Mouse (Mus musculus): ENCODE results near the gene Maml2. TPM values are rescaled to one million over a fixed set of nuclear protein-coding genes. Genes with fewer than 3 reads are reported as not detected.

Maml2 gene
- polyA plus RNA-seq, 1 experiment from 2014 or later: 12.9 TPM

DNA sequence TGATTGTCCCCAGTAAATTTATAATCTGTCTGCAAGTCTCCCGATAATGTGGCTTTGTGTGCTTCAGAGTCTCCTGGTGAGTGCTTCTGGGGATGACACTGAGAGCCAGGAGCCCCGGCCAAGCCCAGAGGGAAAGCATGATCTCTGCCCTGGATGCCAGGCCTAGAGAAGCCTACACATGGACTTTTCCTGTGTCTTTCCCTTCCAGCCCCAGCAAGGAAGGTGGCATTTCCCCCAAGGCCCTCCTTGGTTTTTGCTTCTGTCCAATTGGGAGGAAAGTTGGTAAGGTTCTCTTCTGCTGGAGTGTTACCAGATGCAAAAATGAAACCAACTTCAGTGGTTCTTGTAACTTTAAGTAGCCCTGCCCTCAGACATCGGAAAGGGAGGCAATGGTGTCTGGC is 2.3 kb downstream of the Maml2 start:
- Histone ChIP-seq H3K27me3 (no peaks in the 10 kb centered on the region), H3K27ac (replicated peaks) (peak overlapping the region; percentile 87), H3K4me3 (peak overlapping the region; percentile 56), H3K4me2 (peak overlapping the region; percentile 79), H3K36me3 (no peaks in the 10 kb centered on the region), H3K9ac (peak overlapping the region; percentile 77), H3K9me3 (no peaks in the 10 kb centered on the region), H3K4me1 (replicated peaks) (peaks cover 86% of the 10 kb centered on the region)
- 28% methylated on average over 3 of the region's 3 CpGs for WGBS
- ATAC-seq (ENCODE audit: low read depth): no peak

DNA sequence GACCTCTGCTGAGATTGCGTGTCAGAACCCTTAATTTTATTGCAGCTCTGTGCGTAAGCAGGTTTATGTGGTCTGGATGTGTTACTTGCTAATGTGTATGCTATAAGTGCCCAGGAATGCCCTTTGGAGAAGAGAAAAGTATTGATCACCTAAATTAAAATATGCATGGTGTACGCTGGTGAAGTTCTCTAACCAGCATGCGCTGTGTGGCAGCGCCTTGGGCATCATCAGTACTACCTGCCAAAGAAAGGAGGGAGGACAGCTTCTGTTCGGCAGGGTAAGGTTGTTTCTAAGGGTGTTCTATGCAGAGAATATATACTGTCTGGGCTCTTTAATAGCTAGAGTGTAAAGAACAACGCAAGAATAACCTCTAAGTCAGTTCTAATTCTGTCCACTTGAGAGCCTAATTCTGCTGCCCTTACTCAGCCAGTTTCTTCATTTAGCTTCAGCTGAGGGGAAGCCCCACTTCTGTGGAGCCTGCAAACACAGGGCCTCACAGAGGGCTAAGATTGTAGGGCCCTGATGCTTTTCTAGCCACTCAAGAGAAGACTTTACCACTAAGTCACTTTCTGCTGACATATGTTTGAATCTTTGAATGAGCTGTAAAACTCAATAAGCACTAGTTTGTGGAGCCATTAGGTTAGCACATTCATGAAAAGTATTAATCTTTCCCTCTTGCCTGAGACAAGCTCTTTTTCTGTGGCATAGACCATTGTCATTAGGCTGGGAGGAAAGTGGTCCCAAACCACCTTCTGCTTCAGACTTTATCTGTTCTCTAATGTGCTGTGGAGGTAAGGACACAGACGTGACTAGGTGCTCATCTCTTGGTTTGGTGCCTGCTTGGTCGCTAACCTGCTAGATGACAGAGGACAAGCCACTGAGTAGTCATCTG is 3.4 kb downstream of the Maml2 start:
- H3K4me3 ChIP-seq: peak overlapping the region; percentile 56
- H3K4me2 ChIP-seq: peak overlapping the region; percentile 79
- H3K4me1 ChIP-seq (replicated peaks): peaks cover 92% of the 10 kb centered on the region
- peak overlapping the region; percentile 87 for H3K27ac ChIP-seq (replicated peaks)
- WGBS: 45% methylated on average over 9 of the region's 9 CpGs
- H3K27me3 ChIP-seq: no peaks in the 10 kb centered on the region
- H3K36me3 ChIP-seq: no peaks in the 10 kb centered on the region
- no peak for ATAC-seq (ENCODE audit: low read depth)
- peak overlapping the region; percentile 77 for H3K9ac ChIP-seq
- no peaks in the 10 kb centered on the region for H3K9me3 ChIP-seq

GRCm38 (mm10) chr9:13302183-13302825 is 4.5 kb downstream of the Maml2 start:
- Histone ChIP-seq H3K27ac (replicated peaks) (peak overlapping the region; percentile 61), H3K4me2 (peak overlapping the region; percentile 79), H3K36me3 (no peaks in the 10 kb centered on the region), H3K9me3 (no peaks in the 10 kb centered on the region), H3K4me1 (replicated peaks) (peaks cover 96% of the 10 kb centered on the region), H3K27me3 (no peaks in the 10 kb centered on the region), H3K9ac (peak overlapping the region; percentile 77), H3K4me3 (peak overlapping the region; percentile 56)
- 32% methylated on average over 6 of the region's 6 CpGs for WGBS
- no peak for ATAC-seq (ENCODE audit: low read depth)

- no peaks in the 10 kb centered on the region for H3K27me3 ChIP-seq
- H3K4me3 ChIP-seq: no peak overlapping the region
- peak overlapping the region; percentile 61 for H3K27ac ChIP-seq (replicated peaks)
- H3K4me1 ChIP-seq (replicated peaks): peaks cover 96% of the 10 kb centered on the region
- no peaks in the 10 kb centered on the region for H3K36me3 ChIP-seq
- peak overlapping the region; percentile 79; the same call in 1 of the 2 replicates for H3K4me2 ChIP-seq
- no peak for ATAC-seq (ENCODE audit: low read depth)
- H3K9me3 ChIP-seq: no peaks in the 10 kb centered on the region
- 28% methylated on average over 5 of the region's 5 CpGs for WGBS
- H3K9ac ChIP-seq: no peak overlapping the region
These were observed 5.5 kb downstream of the Maml2 start for GRCm38 (mm10) chr9:13303099-13303771.

- whole genome bisulfite sequencing: 19% methylated on average over 6 of the region's 6 CpGs
- no peak for ATAC-seq (ENCODE audit: low read depth)
- no peaks in the 10 kb centered on the region for H3K9me3 ChIP-seq
- H3K4me3 ChIP-seq: no peak overlapping the region
- peak overlapping the region; percentile 22 for H3K4me2 ChIP-seq
- no peaks in the 10 kb centered on the region for H3K27me3 ChIP-seq
- H3K27ac ChIP-seq (replicated peaks): peak overlapping the region; percentile 61
- peaks cover 96% of the 10 kb centered on the region for H3K4me1 ChIP-seq (replicated peaks)
- peak overlapping the region; percentile 38; the same call in 1 of the 2 replicates for H3K9ac ChIP-seq
- no peaks in the 10 kb centered on the region for H3K36me3 ChIP-seq
These were observed 6.2 kb downstream of the Maml2 start for GRCm38 (mm10) chr9:13303976-13304375.

- Histone ChIP-seq H3K4me3 (no peak overlapping the region), H3K4me1 (replicated peaks) (peaks cover 95% of the 10 kb centered on the region), H3K4me2 (no peak overlapping the region), H3K27me3 (no peaks in the 10 kb centered on the region), H3K27ac (replicated peaks) (no peak overlapping the region), H3K9ac (no peak overlapping the region), H3K36me3 (no peaks in the 10 kb centered on the region), H3K9me3 (no peaks in the 10 kb centered on the region)
- 87% methylated on average over 3 of the region's 3 CpGs for WGBS
- ATAC-seq (ENCODE audit: low read depth): no peak
These were observed 8.7 kb downstream of the Maml2 start for GRCm38 (mm10) chr9:13306471-13306870.

- no peak for ATAC-seq (ENCODE audit: low read depth)
- Histone ChIP-seq H3K4me2 (no peak overlapping the region), H3K27ac (replicated peaks) (peak overlapping the region; percentile 25), H3K27me3 (no peaks in the 10 kb centered on the region), H3K9ac (no peak overlapping the region), H3K9me3 (no peaks in the 10 kb centered on the region), H3K4me3 (no peak overlapping the region), H3K36me3 (no peaks in the 10 kb centered on the region), H3K4me1 (replicated peaks) (peaks cover 87% of the 10 kb centered on the region)
- 47% methylated on average over 4 of the region's 4 CpGs for WGBS
These were observed 9.5 kb downstream of the Maml2 start for GRCm38 (mm10) chr9:13307226-13307625.

- Histone ChIP-seq H3K27me3 (no peaks in the 10 kb centered on the region), H3K4me1 (replicated peaks) (peaks cover 76% of the 10 kb centered on the region)
- WGBS: 27% methylated on average over 8 of the region's 8 CpGs
These were observed 11.0 kb downstream of the Maml2 start for GRCm38 (mm10) chr9:13308718-13309117.

GRCm38 (mm10) chr9:13309807-13310206 is 12.1 kb downstream of the Maml2 start:
- H3K4me2 ChIP-seq: no peak overlapping the region
- H3K27ac ChIP-seq (replicated peaks): peak overlapping the region; percentile 63
- H3K4me1 ChIP-seq (replicated peaks): peaks cover 70% of the 10 kb centered on the region
- no peak; the same call in 1 of the 2 replicates for ATAC-seq (ENCODE audit: low read depth)
- H3K9ac ChIP-seq: peak overlapping the region; percentile 39; the same call in 1 of the 2 replicates
- WGBS: 52% methylated on average over 7 of the region's 7 CpGs
- H3K36me3 ChIP-seq: no peaks in the 10 kb centered on the region
- H3K27me3 ChIP-seq: no peaks in the 10 kb centered on the region
- H3K9me3 ChIP-seq: no peaks in the 10 kb centered on the region
- no peak overlapping the region for H3K4me3 ChIP-seq

More at GRCm38 (mm10) chr9:13308718-13309117, 11.0 kb downstream of the Maml2 start:
- Histone ChIP-seq H3K36me3 (no peaks in the 10 kb centered on the region), H3K9ac (no peak overlapping the region), H3K4me3 (no peak overlapping the region), H3K4me2 (no peak overlapping the region), H3K27ac (replicated peaks) (peak overlapping the region; percentile 63), H3K9me3 (no peaks in the 10 kb centered on the region)
- peak; percentile 48; the same call in 1 of the 2 replicates for ATAC-seq (ENCODE audit: low read depth)

DNA sequence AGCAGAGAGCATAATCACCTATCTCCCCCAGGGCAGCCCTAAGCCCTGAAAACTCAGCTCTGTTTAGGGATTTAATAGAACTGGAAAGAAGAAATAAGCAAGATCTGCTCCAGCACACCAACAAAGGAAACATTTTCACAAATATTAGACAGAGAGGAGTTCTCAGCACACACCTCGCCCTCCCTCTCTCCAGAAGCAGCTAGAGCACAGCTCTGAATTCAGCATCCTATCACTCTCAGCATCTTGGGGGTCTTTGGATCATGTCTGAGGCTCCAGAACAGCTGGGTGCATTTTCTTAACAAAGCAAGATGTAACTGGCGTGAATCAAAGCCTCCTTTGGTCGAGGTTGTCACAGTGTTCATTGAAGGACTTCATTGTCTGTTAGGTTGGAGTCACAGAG is 12.5 kb downstream of the Maml2 start:
- Histone ChIP-seq H3K9me3 (no peaks in the 10 kb centered on the region), H3K36me3 (no peaks in the 10 kb centered on the region), H3K27me3 (no peaks in the 10 kb centered on the region), H3K4me2 (no peak overlapping the region), H3K4me3 (no peak overlapping the region), H3K4me1 (replicated peaks) (peaks cover 71% of the 10 kb centered on the region), H3K27ac (replicated peaks) (peak overlapping the region; percentile 63), H3K9ac (peak overlapping the region; percentile 39)
- WGBS: 24% methylated on average over 3 of the region's 3 CpGs
- ATAC-seq (ENCODE audit: low read depth): no peak

DNA sequence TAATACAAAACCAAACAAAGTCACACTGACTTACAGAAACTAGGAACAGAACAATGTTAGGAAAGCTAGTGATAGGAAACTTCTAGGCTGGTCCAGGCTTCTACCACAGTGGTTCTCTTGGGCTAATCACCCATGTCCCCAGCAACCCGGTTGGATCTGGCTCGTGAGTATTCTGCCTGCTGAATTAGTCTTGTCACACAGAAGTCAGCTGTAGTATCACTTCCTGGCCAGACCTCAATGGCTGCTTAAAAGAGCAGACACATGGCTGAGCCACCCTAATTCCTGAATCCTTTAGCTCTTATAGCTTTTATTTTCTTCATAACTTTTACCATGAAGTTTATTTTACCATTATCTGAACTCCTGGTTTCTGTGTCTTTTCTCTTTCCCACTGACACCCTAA is 13.3 kb downstream of the Maml2 start:
- no peaks in the 10 kb centered on the region for H3K9me3 ChIP-seq
- no peak overlapping the region for H3K9ac ChIP-seq
- no peak overlapping the region for H3K4me2 ChIP-seq
- no peak for ATAC-seq (ENCODE audit: low read depth)
- H3K36me3 ChIP-seq: no peaks in the 10 kb centered on the region
- no peaks in the 10 kb centered on the region for H3K27me3 ChIP-seq
- no peak overlapping the region for H3K27ac ChIP-seq (replicated peaks)
- H3K4me3 ChIP-seq: no peak overlapping the region
- 34% methylated on average over 2 of the region's 2 CpGs for WGBS
- peaks cover 65% of the 10 kb centered on the region for H3K4me1 ChIP-seq (replicated peaks)

- Histone ChIP-seq H3K27ac (replicated peaks) (no peak overlapping the region), H3K27me3 (no peaks in the 10 kb centered on the region), H3K9ac (no peak overlapping the region), H3K4me3 (no peak overlapping the region), H3K9me3 (no peaks in the 10 kb centered on the region), H3K4me1 (replicated peaks) (peaks cover 37% of the 10 kb centered on the region), H3K4me2 (no peak overlapping the region), H3K36me3 (no peaks in the 10 kb centered on the region)
- WGBS: 91% methylated on average over 2 of the region's 2 CpGs
- ATAC-seq (ENCODE audit: low read depth): no peak
These were observed 16.2 kb downstream of the Maml2 start for GRCm38 (mm10) chr9:13313923-13314322.

Data from neural tube, embryonic 13.5 days (tissue).